Mouse (Mus musculus) CH12.LX (cell line): ENCODE measurements at regions not wholly inside any gene's neighbourhood (a gene's known extent, or its start where the extent isn't known, plus 50 kb on each side); places are given as distances from the start of the nearest gene placed in this dataset.

Source experiments
- DNase-seq: peaks from one replicate; pipeline ENCODE4 v3.0.0-alpha.2; 2013; ENCODE audit errors: extremely low read depth
- H3K27ac ChIP-seq: 2 replicates; pipeline ENCODE4 v1.5.1; 2012; ENCODE audit warnings: low read depth, mild to moderate bottlenecking, control low read depth, moderate library complexity; ENCODE audit not compliant: insufficient read depth
- H3K27me3 ChIP-seq: replicated peaks from 2 replicates; pipeline ENCODE3; 2012; ENCODE audit warnings: inconsistent platforms
- H3K36me3 ChIP-seq, 2 experiments: replicated peaks in 1 of 2; 2 replicates each; pipeline versions ENCODE3 to v1.6.1; 2012; ENCODE audit warnings: inconsistent platforms in 1 of 2, low read length in 1 of 2, mild to moderate bottlenecking in 1 of 2, mixed read lengths in 1 of 2, moderate library complexity in 1 of 2; ENCODE audit not compliant: control insufficient read depth in 1 of 2, insufficient read depth in 1 of 2
- H3K4me1 ChIP-seq, 2 experiments: 2 replicates each; pipeline ENCODE4 v1.6.1; 2012; ENCODE audit warnings: inconsistent platforms in 1 of 2, moderate library complexity in 1 of 2; ENCODE audit not compliant: insufficient read depth in 2 of 2, control insufficient read depth in 1 of 2
- H3K4me2 ChIP-seq: 2 replicates; pipeline ENCODE4 v1.6.1; 2012; ENCODE audit warnings: low read depth, mild to moderate bottlenecking, control low read depth; ENCODE audit not compliant: poor library complexity, insufficient read depth, severe bottlenecking
- H3K4me3 ChIP-seq, 3 experiments: fragments of 150-350 bp in 1 of 3; sonication (generic) in 1 of 3; replicated peaks in 1 of 3; 2 replicates each; pipeline versions ENCODE3 to v1.5.1; 2011 to 2012; ENCODE audit warnings: low read depth in 2 of 3, low read length in 2 of 3, mild to moderate bottlenecking in 2 of 3, moderate library complexity in 2 of 3, control low read depth in 1 of 3, improper control_type of control experiment in 1 of 3, inconsistent platforms in 1 of 3, mixed read lengths in 1 of 3; ENCODE audit not compliant: poor library complexity in 1 of 3
- H3K79me2 ChIP-seq: replicated peaks from 2 replicates; pipeline ENCODE4 v1.6.1; 2012; ENCODE audit warnings: mild to moderate bottlenecking, moderate library complexity; ENCODE audit not compliant: control insufficient read depth, poor library complexity, insufficient read depth, severe bottlenecking; ENCODE audit errors: extremely low read depth
- H3K9ac ChIP-seq: 2 replicates; pipeline ENCODE4 v1.6.1; 2012; ENCODE audit warnings: low read depth, mild to moderate bottlenecking, control low read depth, moderate library complexity; ENCODE audit not compliant: insufficient read depth
- H3K9me3 ChIP-seq: replicated peaks from 2 replicates; pipeline ENCODE3; 2012; ENCODE audit warnings: low read length, inconsistent platforms, mixed read lengths
- CHD1 ChIP-seq: IDR thresholded peaks from 2 replicates; pipeline ENCODE4 v1.6.1; 2012; ENCODE audit warnings: low read depth, low read length, improper control_type of control experiment, inconsistent platforms
- CHD2 ChIP-seq: IDR thresholded peaks from 2 replicates; pipeline ENCODE4 v1.6.1; 2011; ENCODE audit warnings: low read length, improper control_type of control experiment
- CTCF ChIP-seq, 2 experiments: IDR thresholded peaks in 1 of 2; conservative IDR thresholded peaks in 1 of 2; 2 replicates each; pipeline ENCODE4 v1.5.1; 2011 to 2012; ENCODE audit warnings: low read depth in 2 of 2, low read length in 2 of 2, improper control_type of control experiment in 1 of 2, inconsistent platforms in 1 of 2, mild to moderate bottlenecking in 1 of 2, moderate library complexity in 1 of 2
- ETS1 ChIP-seq: conservative IDR thresholded peaks from 2 replicates; pipeline ENCODE4 v1.6.1; 2012; ENCODE audit warnings: low read depth, mild to moderate bottlenecking, inconsistent platforms, low read length, improper control_type of control experiment, moderate library complexity
- HCFC1 ChIP-seq: IDR thresholded peaks from 2 replicates; pipeline ENCODE4 v1.6.1; 2012; ENCODE audit warnings: low read depth, mild to moderate bottlenecking, inconsistent platforms, low read length, improper control_type of control experiment
- IRF4 ChIP-seq: IDR thresholded peaks from 2 replicates; pipeline ENCODE4 v1.6.1; 2014; ENCODE audit warnings: low read depth, mild to moderate bottlenecking, inconsistent platforms, low read length, improper control_type of control experiment
- KAT2A ChIP-seq: IDR thresholded peaks from 2 replicates; pipeline ENCODE4 v1.6.1; 2012; ENCODE audit warnings: low read length, improper control_type of control experiment, inconsistent platforms; ENCODE audit not compliant: insufficient replicate concordance
- MAFK ChIP-seq: IDR thresholded peaks from 2 replicates; pipeline ENCODE4 v1.6.1; 2011; ENCODE audit warnings: low read length, improper control_type of control experiment; ENCODE audit not compliant: insufficient replicate concordance
- MAX ChIP-seq: IDR thresholded peaks from 2 replicates; pipeline ENCODE4 v1.6.1; 2011; ENCODE audit warnings: low read length, improper control_type of control experiment
- MEF2A ChIP-seq: IDR thresholded peaks from 2 replicates; pipeline ENCODE4 v1.6.1; 2014; ENCODE audit warnings: low read depth, mild to moderate bottlenecking, inconsistent platforms, low read length, improper control_type of control experiment, borderline replicate concordance
- MYC ChIP-seq: IDR thresholded peaks from 2 replicates; pipeline ENCODE4 v1.6.1; 2011; ENCODE audit warnings: low read depth, mild to moderate bottlenecking, improper control_type of control experiment, low read length
- PAX5 ChIP-seq: IDR thresholded peaks from 2 replicates; pipeline ENCODE4 v1.6.1; 2012; ENCODE audit warnings: low read length, inconsistent platforms, mixed read lengths
- POLR2A ChIP-seq: IDR thresholded peaks from 2 replicates; pipeline ENCODE4 v1.6.1; 2011; ENCODE audit warnings: low read depth, mild to moderate bottlenecking, improper control_type of control experiment, low read length
- RAD21 ChIP-seq: IDR thresholded peaks from 2 replicates; pipeline ENCODE4 v1.6.1; 2011; ENCODE audit warnings: low read depth, mild to moderate bottlenecking, low read length, improper control_type of control experiment, moderate library complexity
- TBP ChIP-seq: conservative IDR thresholded peaks from 2 replicates; pipeline ENCODE4 v1.6.1; 2011; ENCODE audit warnings: low read depth, low read length, improper control_type of control experiment
- TCF12 ChIP-seq: IDR thresholded peaks from 2 replicates; pipeline ENCODE4 v1.6.1; 2014; ENCODE audit warnings: low read depth, mild to moderate bottlenecking, inconsistent platforms, low read length, improper control_type of control experiment
- USF2 ChIP-seq: conservative IDR thresholded peaks from 2 replicates; pipeline ENCODE4 v1.6.1; 2011; ENCODE audit warnings: low read depth, low read length, improper control_type of control experiment
- ZMIZ1 ChIP-seq: IDR thresholded peaks from 2 replicates; pipeline ENCODE4 v1.6.1; 2012; ENCODE audit warnings: low read depth, mild to moderate bottlenecking, inconsistent platforms, low read length, improper control_type of control experiment
- ZNF384 ChIP-seq: IDR thresholded peaks from 2 replicates; pipeline ENCODE4 v1.6.1; 2012; ENCODE audit warnings: low read depth, low read length, improper control_type of control experiment, inconsistent platforms
- dilution Hi-C: fragments of 300-500 bp; cut with MboI; formaldehyde crosslinking; loops from 2 replicates; pipeline ENCODE4 v1.14.3; 2020; ENCODE audit warnings: low sequenced_read_pairs; ENCODE audit not compliant: extremely low pct_unique_long_range_greater_than_20kb, extremely low pct_ligation_motif_present
- in situ Hi-C: fragments of 300-500 bp; cut with MboI; formaldehyde crosslinking; loops from 3 replicates; pipeline ENCODE4 v1.14.3; 2019; ENCODE audit warnings: low sequenced_read_pairs, low pct_ligation_motif_present, low pct_unique_long_range_greater_than_20kb, mixed read lengths

DNA sequence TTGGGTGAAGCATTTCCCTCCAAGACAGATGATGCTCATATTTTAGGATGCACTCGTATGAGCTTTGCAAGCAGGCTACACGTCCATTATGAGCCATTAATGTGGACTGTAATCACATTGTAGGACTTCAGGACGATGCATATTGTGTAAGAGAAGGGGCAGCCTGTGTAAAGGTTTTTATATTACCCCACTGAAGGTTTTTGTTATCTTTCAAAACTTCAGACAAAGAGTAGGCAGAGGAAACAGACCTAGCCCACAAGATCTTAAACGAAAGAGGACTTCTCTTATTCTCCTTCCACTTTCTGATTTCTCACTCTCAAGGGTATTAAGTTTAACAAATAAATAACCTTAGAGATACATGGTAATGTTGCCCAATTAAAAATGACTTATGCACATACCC lies 101.6 kb downstream of the Tmsb4x start:
- in situ Hi-C loops (loop anchor here (25.0 kb wide), 1 partner anchor 295 kb away; no protein-coding TSS in a partner anchor), dilution Hi-C loops (no loop called here)

DNA sequence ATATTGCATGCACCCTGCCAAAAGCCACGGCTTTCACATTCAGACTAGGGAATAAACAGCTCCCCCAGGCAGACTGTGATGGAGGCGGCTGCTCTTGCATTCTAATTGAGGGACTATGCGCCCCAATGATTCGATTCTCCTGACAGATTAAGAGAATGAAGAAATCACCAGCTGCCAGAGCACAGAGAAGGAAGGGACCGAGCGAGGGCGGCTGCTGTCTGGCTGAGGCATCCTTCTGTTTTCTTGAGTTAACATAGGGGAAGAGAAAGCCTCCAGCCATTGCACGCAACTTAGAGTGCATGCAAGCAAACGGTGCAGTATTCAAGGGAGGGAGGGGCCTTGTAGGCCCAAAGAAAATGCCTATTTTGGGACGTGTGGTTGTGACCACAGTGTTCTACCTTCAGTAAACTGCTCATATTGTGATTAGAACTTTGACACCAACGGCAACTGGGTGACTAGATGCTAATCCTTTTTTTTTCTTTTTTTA lies 103.1 kb downstream of the Tmsb4x start:
- Histone ChIP-seq H3K9me3 (no peaks in the 10 kb centered on the region), H3K4me2 (peak overlapping the region; percentile 66), H3K36me3 (no peaks in the 10 kb centered on the region), H3K27me3 (no peaks in the 10 kb centered on the region), H3K9ac (peak overlapping the region; percentile 63), H3K27ac (peak overlapping the region; percentile 90), H3K4me3 (peak overlapping the region in 1 of 3 experiments; percentile 3), H3K79me2 (no peaks in the 10 kb centered on the region), H3K4me1 (peaks cover 10 to 59% of the 10 kb centered on the region in 2 experiments; a peak in 3 of 4 replicates)
- in situ Hi-C loops, result loop anchor here (25.0 kb wide), 1 partner anchor 294 kb away; no protein-coding TSS in a partner anchor
- dilution Hi-C loops, result no loop called here
- no peak for DNase-seq
- TF ChIP-seq KAT2A (no peak), CTCF (conservative IDR thresholded peaks at IDR 0.05 in 1 of 2, IDR thresholded peaks at IDR 0.05 in 1 of 2; ENCODE audit: low read depth in 2 of 2, low read length in 2 of 2) (no peak), CHD2 (no peak), MAX (0 out of 2 replicates have a peak, but pooled peaks have one; percentile 13), ZNF384 (peak; percentile 65), MAFK (peak; percentile 17; the same call in 1 of the 2 replicates), MEF2A (peak; percentile 86), RAD21 (no peak; the same call in 1 of the 2 replicates), ETS1 (peak; percentile 28; the same call in 1 of the 2 replicates), HCFC1 (no peak), POLR2A (peak; percentile 38), TBP (no peak), TCF12 (peak; percentile 39; the same call in 1 of the 2 replicates)

More for the DNA sequence above, 101.6 kb downstream of the Tmsb4x start:
- no peaks in the 10 kb centered on the region for H3K36me3 ChIP-seq
- TF ChIP-seq CHD2 (no peak), MAX (no peak), PAX5 (no peak), CHD1 (no peak), IRF4 (no peak), MYC (no peak), USF2 (no peak), TBP (no peak), RAD21 (no peak), ZMIZ1 (no peak), HCFC1 (no peak)
- TF ChIP-seq, all 38 proteins: peak for 0
- Histone ChIP-seq H3K27ac (peak overlapping the region; percentile 45; the same call in 1 of the 2 replicates), H3K4me3 (no peak overlapping the region), H3K9ac (no peak overlapping the region), H3K9me3 (no peaks in the 10 kb centered on the region), H3K27me3 (no peaks in the 10 kb centered on the region), H3K79me2 (no peaks in the 10 kb centered on the region), H3K4me2 (no peak overlapping the region), H3K4me1 (peaks cover 12 to 58% of the 10 kb centered on the region in 2 experiments; a peak in 3 of 4 replicates)
- no peak for DNase-seq
